Mouse (Mus musculus): ENCODE measurements around the gene Rinl. TPM values are rescaled to one million over a fixed set of nuclear protein-coding genes. Genes with fewer than 3 reads are reported as not detected.

Gene Rinl
- polyA plus RNA-seq, 1 experiment from 2014 or later, result 2.5 TPM

DNA sequence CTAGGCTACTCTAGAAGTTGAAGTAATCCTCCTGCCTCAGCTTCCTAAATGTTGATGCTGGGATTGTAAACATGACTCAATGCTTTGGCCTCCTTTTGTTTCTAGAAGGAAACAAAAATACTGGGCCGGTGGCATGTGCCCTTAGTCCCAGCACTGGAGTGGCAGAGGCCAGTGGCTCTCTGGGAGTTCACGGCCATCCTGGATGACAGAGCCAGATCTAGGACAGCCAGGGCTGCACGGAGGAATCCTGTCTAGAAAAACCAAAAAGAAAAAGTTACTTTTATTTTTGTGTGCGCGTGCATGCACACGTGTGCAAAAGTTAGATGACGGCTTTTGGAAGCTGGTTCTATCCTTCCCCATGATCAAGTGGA, 37.6 kb downstream of the Rinl start:
- H3K4me2 ChIP-seq (replicated peaks; ENCODE audit: low read depth, low read length), result no peak overlapping the region; the same call in 1 of the 2 replicates
- no peak overlapping the region for H3K27ac ChIP-seq (ENCODE audit: low read depth, low read length)
- no peaks in the 10 kb centered on the region for H3K4me1 ChIP-seq (replicated peaks; ENCODE audit: control insufficient read depth, insufficient read depth, low read length)
- no peak overlapping the region for H3K4me3 ChIP-seq (ENCODE audit: low read depth, low read length)
- H3K27me3 ChIP-seq (ENCODE audit: control insufficient read depth, insufficient read depth, low read length), result no peaks in the 10 kb centered on the region
- no peaks in the 10 kb centered on the region for H3K9me3 ChIP-seq (ENCODE audit: control insufficient read depth, low read length)
- DNase-seq (ENCODE audit: low spot score) (no peak), ATAC-seq (ENCODE audit: low FRiP score) (no peak)
- H3K36me3 ChIP-seq (ENCODE audit: control insufficient read depth, insufficient read depth, low read length), result peaks cover 8% of the 10 kb centered on the region
- H3K9ac ChIP-seq (ENCODE audit: low read depth, low read length), result no peak overlapping the region
- WGBS, result 94% methylated on average over 7 of the region's 7 CpGs

DNA sequence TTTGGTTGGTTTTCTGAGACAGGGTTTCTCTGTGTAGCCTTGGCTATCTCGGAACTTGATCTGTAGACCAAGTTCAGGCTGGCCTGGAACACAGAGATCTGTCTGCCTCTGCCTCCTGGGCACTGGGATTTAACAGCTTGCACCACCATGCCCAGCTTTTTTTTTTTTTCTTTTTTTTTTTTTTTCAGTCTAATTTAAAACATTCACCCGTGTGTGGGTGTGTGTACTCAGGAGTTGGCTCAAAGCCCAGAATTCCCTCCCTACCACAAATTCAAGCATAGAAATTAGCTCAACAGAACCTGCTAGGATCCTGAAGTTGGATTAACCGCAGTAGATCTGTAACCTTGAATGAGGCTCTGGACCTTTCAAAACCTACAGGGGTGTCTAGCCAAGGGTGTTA, 38.6 kb downstream of the Rinl start:
- Histone ChIP-seq H3K4me3 (ENCODE audit: low read depth, low read length) (no peak overlapping the region), H3K36me3 (ENCODE audit: control insufficient read depth, insufficient read depth, low read length) (peaks cover 3% of the 10 kb centered on the region; the same call in 1 of the 2 replicates), H3K4me2 (replicated peaks; ENCODE audit: low read depth, low read length) (no peak overlapping the region), H3K27me3 (ENCODE audit: control insufficient read depth, insufficient read depth, low read length) (no peaks in the 10 kb centered on the region), H3K9ac (ENCODE audit: low read depth, low read length) (no peak overlapping the region), H3K9me3 (ENCODE audit: control insufficient read depth, low read length) (no peaks in the 10 kb centered on the region), H3K4me1 (replicated peaks; ENCODE audit: control insufficient read depth, insufficient read depth, low read length) (no peaks in the 10 kb centered on the region), H3K27ac (ENCODE audit: low read depth, low read length) (no peak overlapping the region)
- no peak for DNase-seq (ENCODE audit: low spot score)
- WGBS, result 79% methylated on average over 3 of the region's 3 CpGs
- no peak for ATAC-seq (ENCODE audit: low FRiP score)

DNA sequence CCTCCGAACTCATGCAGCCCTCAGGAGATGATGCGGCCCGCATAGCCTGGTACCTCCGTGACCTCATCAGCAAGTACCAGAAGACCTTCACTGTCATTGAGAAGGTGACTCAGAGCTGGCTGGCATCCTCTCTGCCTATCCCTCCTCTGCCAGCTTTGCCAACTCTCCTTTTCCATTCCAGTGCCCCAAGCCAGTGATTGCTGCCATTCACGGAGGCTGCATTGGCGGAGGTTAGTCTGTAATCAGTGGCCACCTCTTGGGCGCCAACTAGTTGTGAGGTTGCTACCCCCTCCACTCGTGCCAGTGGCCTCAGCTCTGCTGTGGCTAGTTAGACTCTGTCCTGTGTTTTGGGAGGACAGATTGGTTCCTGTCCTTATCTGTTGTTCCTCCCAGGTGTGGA, 41.1 kb downstream of the Rinl start:
- 95% methylated on average over 8 of the region's 8 CpGs for WGBS
- no peaks in the 10 kb centered on the region for H3K4me1 ChIP-seq (replicated peaks; ENCODE audit: control insufficient read depth, insufficient read depth, low read length)
- H3K4me3 ChIP-seq (ENCODE audit: low read depth, low read length), result no peak overlapping the region
- H3K9me3 ChIP-seq (ENCODE audit: control insufficient read depth, low read length), result no peaks in the 10 kb centered on the region
- H3K36me3 ChIP-seq (ENCODE audit: control insufficient read depth, insufficient read depth, low read length), result no peaks in the 10 kb centered on the region
- ATAC-seq (ENCODE audit: low FRiP score) (no peak), DNase-seq (ENCODE audit: low spot score) (no peak)
- H3K4me2 ChIP-seq (replicated peaks; ENCODE audit: low read depth, low read length), result no peak overlapping the region
- no peak overlapping the region for H3K27ac ChIP-seq (ENCODE audit: low read depth, low read length)
- no peaks in the 10 kb centered on the region for H3K27me3 ChIP-seq (ENCODE audit: control insufficient read depth, insufficient read depth, low read length)
- H3K9ac ChIP-seq (ENCODE audit: low read depth, low read length), result no peak overlapping the region

DNA sequence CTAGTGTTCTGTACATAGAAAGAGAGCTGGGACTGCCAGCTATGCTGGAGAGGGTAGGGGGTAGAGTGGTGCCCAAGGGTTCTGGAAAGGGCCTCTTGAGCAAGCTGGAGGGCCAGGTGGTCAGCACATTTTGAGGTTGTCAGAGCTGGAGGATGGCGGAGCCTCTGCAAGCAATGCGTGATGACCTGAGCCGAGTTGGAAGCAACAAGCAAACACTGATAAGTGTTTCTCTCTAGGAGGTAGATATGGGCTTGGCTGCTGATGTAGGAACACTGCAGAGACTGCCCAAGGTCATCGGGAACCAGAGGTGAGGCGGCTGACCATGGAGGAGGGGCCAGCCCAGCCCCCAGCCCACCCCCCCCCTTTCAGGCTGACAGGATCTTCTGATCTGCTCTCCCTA, 42.2 kb downstream of the Rinl start:
- no peak for DNase-seq (ENCODE audit: low spot score)
- H3K27me3 ChIP-seq (ENCODE audit: control insufficient read depth, insufficient read depth, low read length), result no peaks in the 10 kb centered on the region
- no peaks in the 10 kb centered on the region for H3K4me1 ChIP-seq (replicated peaks; ENCODE audit: control insufficient read depth, insufficient read depth, low read length)
- H3K27ac ChIP-seq (ENCODE audit: low read depth, low read length), result no peak overlapping the region
- H3K9me3 ChIP-seq (ENCODE audit: control insufficient read depth, low read length), result no peaks in the 10 kb centered on the region
- no peak overlapping the region for H3K4me2 ChIP-seq (replicated peaks; ENCODE audit: low read depth, low read length)
- no peak for ATAC-seq (ENCODE audit: low FRiP score)
- 92% methylated on average over 5 of the region's 5 CpGs for WGBS
- H3K4me3 ChIP-seq (ENCODE audit: low read depth, low read length), result no peak overlapping the region
- no peaks in the 10 kb centered on the region for H3K36me3 ChIP-seq (ENCODE audit: control insufficient read depth, insufficient read depth, low read length)
- H3K9ac ChIP-seq (ENCODE audit: low read depth, low read length), result no peak overlapping the region

DNA sequence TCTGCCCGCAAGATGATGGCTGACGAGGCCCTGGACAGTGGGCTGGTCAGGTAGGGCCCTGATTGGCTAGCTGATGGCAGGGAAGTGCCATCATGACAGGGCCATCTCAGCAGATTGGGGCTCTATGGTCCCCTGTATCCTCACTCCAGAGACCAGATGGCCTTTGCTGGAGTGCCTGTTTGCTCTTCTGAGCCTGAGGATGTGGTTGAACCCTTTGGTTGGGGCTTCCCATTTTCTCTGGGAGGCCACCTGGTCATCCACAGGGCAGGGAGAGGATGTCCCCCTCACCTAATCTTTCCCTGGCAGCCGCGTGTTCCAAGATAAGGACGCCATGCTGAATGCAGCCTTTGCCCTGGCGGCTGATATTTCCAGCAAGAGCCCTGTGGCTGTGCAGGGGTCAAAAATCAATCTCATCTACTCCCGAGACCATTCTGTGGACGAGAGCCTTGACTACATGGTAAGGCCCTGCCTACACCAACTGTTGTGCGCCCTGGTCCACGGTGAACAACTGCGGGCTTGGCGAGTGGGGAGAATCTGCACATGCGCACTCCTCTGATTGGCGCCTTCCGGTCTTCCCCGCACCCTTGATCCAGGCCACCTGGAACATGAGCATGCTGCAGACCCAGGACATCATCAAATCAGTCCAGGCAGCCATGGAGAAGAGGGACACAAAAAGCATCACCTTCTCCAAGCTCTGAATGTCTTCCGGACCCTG, 42.8 kb downstream of the Rinl start:
- ATAC-seq (ENCODE audit: low FRiP score) (no peak), DNase-seq (ENCODE audit: low spot score) (no peak)
- H3K36me3 ChIP-seq (ENCODE audit: control insufficient read depth, insufficient read depth, low read length), result no peaks in the 10 kb centered on the region
- H3K9ac ChIP-seq (ENCODE audit: low read depth, low read length), result no peak overlapping the region
- H3K9me3 ChIP-seq (ENCODE audit: control insufficient read depth, low read length), result no peaks in the 10 kb centered on the region
- H3K27me3 ChIP-seq (ENCODE audit: control insufficient read depth, insufficient read depth, low read length), result no peaks in the 10 kb centered on the region
- no peaks in the 10 kb centered on the region for H3K4me1 ChIP-seq (replicated peaks; ENCODE audit: control insufficient read depth, insufficient read depth, low read length)
- no peak overlapping the region for H3K4me3 ChIP-seq (ENCODE audit: low read depth, low read length)
- no peak overlapping the region for H3K4me2 ChIP-seq (replicated peaks; ENCODE audit: low read depth, low read length)
- no peak overlapping the region for H3K27ac ChIP-seq (ENCODE audit: low read depth, low read length)
- 93% methylated on average over 17 of the region's 17 CpGs for whole genome bisulfite sequencing

DNA sequence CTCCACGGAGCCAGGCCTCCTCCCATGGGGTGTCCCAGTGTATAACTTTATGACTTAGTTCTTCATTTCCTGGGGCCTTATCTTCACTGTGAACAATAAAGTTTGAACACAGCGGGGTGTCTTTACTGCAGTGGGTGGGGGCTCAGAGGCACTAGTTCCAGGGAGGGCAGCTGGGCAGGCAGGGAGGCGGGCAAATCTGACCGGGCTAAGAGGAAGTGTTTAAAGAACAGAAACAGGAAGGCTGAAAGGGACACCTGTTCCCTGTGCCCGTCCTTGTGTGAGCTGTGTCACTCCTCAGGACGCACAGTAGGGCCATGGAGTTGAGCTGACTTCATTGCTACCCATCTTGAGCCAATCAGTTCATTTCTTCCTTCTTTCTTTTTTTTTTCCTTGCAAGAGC, 43.4 kb downstream of the Rinl start:
- no peak overlapping the region for H3K4me2 ChIP-seq (replicated peaks; ENCODE audit: low read depth, low read length)
- H3K9me3 ChIP-seq (ENCODE audit: control insufficient read depth, low read length), result no peaks in the 10 kb centered on the region
- DNase-seq (ENCODE audit: low spot score) (no peak), ATAC-seq (ENCODE audit: low FRiP score) (no peak)
- no peaks in the 10 kb centered on the region for H3K36me3 ChIP-seq (ENCODE audit: control insufficient read depth, insufficient read depth, low read length)
- H3K27me3 ChIP-seq (ENCODE audit: control insufficient read depth, insufficient read depth, low read length), result no peaks in the 10 kb centered on the region
- H3K4me3 ChIP-seq (ENCODE audit: low read depth, low read length), result no peak overlapping the region
- H3K4me1 ChIP-seq (replicated peaks; ENCODE audit: control insufficient read depth, insufficient read depth, low read length), result no peaks in the 10 kb centered on the region
- no peak overlapping the region for H3K27ac ChIP-seq (ENCODE audit: low read depth, low read length)
- no peak overlapping the region for H3K9ac ChIP-seq (ENCODE audit: low read depth, low read length)
- WGBS, result 86% methylated on average over 6 of the region's 6 CpGs

DNA sequence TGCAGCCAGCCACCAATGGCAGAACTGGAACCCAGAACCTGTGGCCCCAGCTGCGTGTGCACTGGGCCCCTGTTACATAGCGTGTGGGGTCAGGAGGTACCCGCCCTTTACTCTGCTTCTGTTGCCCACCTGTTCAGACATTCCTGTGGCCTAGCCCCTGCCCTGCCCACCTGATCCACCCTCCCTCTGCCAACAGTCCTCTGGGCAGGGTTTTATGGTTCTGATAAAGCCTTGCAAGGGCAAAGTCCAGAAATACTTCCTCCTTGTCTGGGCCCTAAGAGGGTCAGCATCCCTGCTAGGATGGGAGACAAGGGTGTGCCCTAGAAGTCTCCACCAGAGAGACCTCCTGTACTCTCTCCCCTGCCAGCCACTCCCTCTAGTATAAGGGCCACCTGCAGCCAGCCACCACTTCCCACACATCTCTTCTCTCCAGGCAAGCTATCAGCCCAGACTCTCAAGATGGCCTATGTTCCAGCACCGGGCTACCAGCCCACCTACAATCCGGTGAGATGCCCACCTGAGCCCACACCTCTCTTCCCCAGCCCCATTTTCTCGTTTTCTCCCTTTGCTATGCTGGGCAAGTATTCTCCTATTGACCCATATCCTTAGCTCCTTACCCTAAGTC, 45.1 kb downstream of the Rinl start, which contains the start of gene Lgals4:
Lgals4 (plus strand) TSS at position 132 of the 625 bp plus-strand sequence.
- H3K4me1 ChIP-seq (replicated peaks; ENCODE audit: control insufficient read depth, insufficient read depth, low read length), result no peaks in the 10 kb centered on the region
- H3K4me2 ChIP-seq (replicated peaks; ENCODE audit: low read depth, low read length), result no peak within 1 kb of the TSS
- no peak for ATAC-seq (ENCODE audit: low FRiP score)
- no peaks in the 10 kb centered on the region for H3K9me3 ChIP-seq (ENCODE audit: control insufficient read depth, low read length)
- no peaks in the 10 kb centered on the region for H3K27me3 ChIP-seq (ENCODE audit: control insufficient read depth, insufficient read depth, low read length)
- DNase-seq (ENCODE audit: low spot score), result no peak
- H3K36me3 ChIP-seq (ENCODE audit: control insufficient read depth, insufficient read depth, low read length), result no peaks in the 10 kb centered on the region
- WGBS, result 77% methylated on average over 6 of the region's 6 CpGs
- no peak within 1 kb of the TSS for H3K4me3 ChIP-seq (ENCODE audit: low read depth, low read length)
- H3K27ac ChIP-seq (ENCODE audit: low read depth, low read length), result no peak within 1 kb of the TSS
- H3K9ac ChIP-seq (ENCODE audit: low read depth, low read length), result no peak within 1 kb of the TSS

DNA sequence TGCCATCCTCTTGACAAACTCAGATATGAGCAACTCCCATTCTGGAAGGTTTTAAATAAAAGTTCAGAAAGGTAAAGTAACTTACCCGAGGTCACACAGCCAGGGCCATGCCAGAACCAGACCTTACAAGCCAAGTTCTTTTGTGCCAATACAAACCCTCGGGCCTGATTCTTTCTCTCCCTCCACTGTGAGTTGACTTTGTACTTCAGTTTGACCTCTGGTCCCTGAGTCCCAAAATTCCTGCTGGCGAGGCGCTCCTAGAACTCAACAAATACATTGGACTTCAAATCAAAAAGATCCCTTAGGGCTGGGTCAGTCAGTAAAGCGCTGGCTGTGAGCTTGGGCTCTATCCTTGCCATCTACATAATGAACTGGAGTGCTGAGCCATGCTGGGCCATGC, 48.2 kb downstream of the Rinl start:
- no peak overlapping the region for H3K27ac ChIP-seq (ENCODE audit: low read depth, low read length)
- DNase-seq (ENCODE audit: low spot score) (no peak), ATAC-seq (ENCODE audit: low FRiP score) (no peak)
- H3K4me1 ChIP-seq (replicated peaks; ENCODE audit: control insufficient read depth, insufficient read depth, low read length), result no peaks in the 10 kb centered on the region
- no peak overlapping the region for H3K9ac ChIP-seq (ENCODE audit: low read depth, low read length)
- no peak overlapping the region for H3K4me3 ChIP-seq (ENCODE audit: low read depth, low read length)
- WGBS, result 83% methylated on average over 5 of the region's 5 CpGs
- no peaks in the 10 kb centered on the region for H3K9me3 ChIP-seq (ENCODE audit: control insufficient read depth, low read length)
- H3K36me3 ChIP-seq (ENCODE audit: control insufficient read depth, insufficient read depth, low read length), result no peaks in the 10 kb centered on the region
- H3K27me3 ChIP-seq (ENCODE audit: control insufficient read depth, insufficient read depth, low read length), result no peaks in the 10 kb centered on the region
- H3K4me2 ChIP-seq (replicated peaks; ENCODE audit: low read depth, low read length), result no peak overlapping the region

DNA sequence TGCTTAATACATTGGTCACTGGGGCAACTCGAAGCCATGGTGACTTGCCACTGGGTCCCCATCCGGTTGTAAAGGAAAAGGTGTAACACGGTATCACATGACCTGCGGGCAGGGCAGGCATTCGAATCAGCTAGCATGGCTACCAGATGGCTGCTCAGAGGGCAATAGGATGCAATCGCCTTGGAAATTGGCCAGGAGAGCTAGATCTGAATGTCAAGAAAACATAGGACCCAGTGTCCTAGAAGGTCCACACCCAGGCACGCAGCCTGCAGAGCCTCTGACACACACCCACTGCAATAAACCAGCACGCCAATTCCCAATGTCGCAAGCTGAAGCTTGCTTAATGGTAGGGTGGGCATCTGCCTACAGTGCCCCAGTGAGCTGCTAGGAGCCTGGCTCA, 49.6 kb downstream of the Rinl start:
- no peaks in the 10 kb centered on the region for H3K4me1 ChIP-seq (replicated peaks; ENCODE audit: control insufficient read depth, insufficient read depth, low read length)
- no peak overlapping the region for H3K4me2 ChIP-seq (replicated peaks; ENCODE audit: low read depth, low read length)
- H3K9ac ChIP-seq (ENCODE audit: low read depth, low read length), result no peak overlapping the region
- no peak overlapping the region for H3K4me3 ChIP-seq (ENCODE audit: low read depth, low read length)
- 85% methylated on average over 9 of the region's 9 CpGs for WGBS
- no peak overlapping the region for H3K27ac ChIP-seq (ENCODE audit: low read depth, low read length)
- H3K36me3 ChIP-seq (ENCODE audit: control insufficient read depth, insufficient read depth, low read length), result no peaks in the 10 kb centered on the region
- DNase-seq (ENCODE audit: low spot score), result no peak
- no peak for ATAC-seq (ENCODE audit: low FRiP score)
- H3K9me3 ChIP-seq (ENCODE audit: control insufficient read depth, low read length), result no peaks in the 10 kb centered on the region
- H3K27me3 ChIP-seq (ENCODE audit: control insufficient read depth, insufficient read depth, low read length), result no peaks in the 10 kb centered on the region

All from hindbrain, embryonic 11.5 days (tissue).